Mouse (Mus musculus): ENCODE data around the gene Dll4.

- TF ChIP-seq GATA1 (IDR thresholded peaks at IDR 0.05; ENCODE audit: low read length) (no peak), TAL1 (IDR thresholded peaks at IDR 0.05; ENCODE audit: low read length) (no peak)
Observed at GRCm38 (mm10) chr2:119334964-119335525, 9.5 kb downstream of the Dll4 start.
